Mouse (Mus musculus) liver, adult (tissue): ENCODE measurements around the gene Ppp1cc.

Source experiments
- GATA4 ChIP-seq: IDR thresholded peaks from 2 replicates; pipeline ENCODE4 v1.6.1; 2014; ENCODE audit warnings: mild to moderate bottlenecking, low read length; ENCODE audit not compliant: insufficient replicate concordance

Ppp1cc gene

GRCm38 (mm10) chr5:122154006-122154405 is 4.1 kb upstream of the Ppp1cc start:
- no peak for TF ChIP-seq GATA4

- TF ChIP-seq GATA4: no peak
Observed at GRCm38 (mm10) chr5:122154782-122155181, 3.3 kb upstream of the Ppp1cc start.

GRCm38 (mm10) chr5:122155613-122156012 is 2.5 kb upstream of the Ppp1cc start:
- TF ChIP-seq GATA4: no peak; the same call in 1 of the 2 replicates

GRCm38 (mm10) chr5:122156486-122156885 is 1.6 kb upstream of the Ppp1cc start:
- TF ChIP-seq GATA4: no peak

- no peak for TF ChIP-seq GATA4
Observed at GRCm38 (mm10) chr5:122158557-122159515, 758 bp downstream of the Ppp1cc start.

GRCm38 (mm10) chr5:122163194-122163593 is 5.1 kb downstream of the Ppp1cc start:
- no peak for TF ChIP-seq GATA4

GRCm38 (mm10) chr5:122164011-122164410 is 5.9 kb downstream of the Ppp1cc start:
- TF ChIP-seq GATA4: no peak

GRCm38 (mm10) chr5:122165233-122165915 is 7.3 kb downstream of the Ppp1cc start:
- TF ChIP-seq GATA4: no peak

- TF ChIP-seq GATA4: no peak
Observed at GRCm38 (mm10) chr5:122166636-122167161, 8.6 kb downstream of the Ppp1cc start.

- no peak for TF ChIP-seq GATA4
Observed at GRCm38 (mm10) chr5:122168344-122169069, 10.4 kb downstream of the Ppp1cc start.

- no peak for TF ChIP-seq GATA4
Observed at GRCm38 (mm10) chr5:122171058-122171457, 13.0 kb downstream of the Ppp1cc start.

GRCm38 (mm10) chr5:122175402-122175801 is 17.3 kb downstream of the Ppp1cc start:
- no peak for TF ChIP-seq GATA4

GRCm38 (mm10) chr5:122175961-122176360 is 17.9 kb downstream of the Ppp1cc start:
- TF ChIP-seq GATA4: no peak

- no peak for TF ChIP-seq GATA4
Observed at GRCm38 (mm10) chr5:122176398-122176797, 18.3 kb downstream of the Ppp1cc start.

- TF ChIP-seq GATA4: no peak
Observed at GRCm38 (mm10) chr5:122179665-122180064, 21.6 kb downstream of the Ppp1cc start.
